Mouse (Mus musculus) megakaryocyte, embryonic 14.5 days (primary cell): ENCODE data around the gene H2-T23.

Experiments
- FLI1 ChIP-seq: IDR thresholded peaks from 2 replicates; pipeline ENCODE4 v1.6.1; 2012; ENCODE audit warnings: low read length, inconsistent platforms, mixed read lengths
- GATA1 ChIP-seq: IDR thresholded peaks from 3 replicates; pipeline ENCODE4 v1.6.1; 2012; ENCODE audit warnings: mixed read lengths, low read length, inconsistent platforms, borderline replicate concordance

GRCm38 (mm10) chr17:35999356-35999755, 33.3 kb downstream of the H2-T23 start:
- TF ChIP-seq GATA1 (no peak), FLI1 (no peak)
